ENCODE assay signal across 8 mouse cellular contexts in the genomic region with DNA sequence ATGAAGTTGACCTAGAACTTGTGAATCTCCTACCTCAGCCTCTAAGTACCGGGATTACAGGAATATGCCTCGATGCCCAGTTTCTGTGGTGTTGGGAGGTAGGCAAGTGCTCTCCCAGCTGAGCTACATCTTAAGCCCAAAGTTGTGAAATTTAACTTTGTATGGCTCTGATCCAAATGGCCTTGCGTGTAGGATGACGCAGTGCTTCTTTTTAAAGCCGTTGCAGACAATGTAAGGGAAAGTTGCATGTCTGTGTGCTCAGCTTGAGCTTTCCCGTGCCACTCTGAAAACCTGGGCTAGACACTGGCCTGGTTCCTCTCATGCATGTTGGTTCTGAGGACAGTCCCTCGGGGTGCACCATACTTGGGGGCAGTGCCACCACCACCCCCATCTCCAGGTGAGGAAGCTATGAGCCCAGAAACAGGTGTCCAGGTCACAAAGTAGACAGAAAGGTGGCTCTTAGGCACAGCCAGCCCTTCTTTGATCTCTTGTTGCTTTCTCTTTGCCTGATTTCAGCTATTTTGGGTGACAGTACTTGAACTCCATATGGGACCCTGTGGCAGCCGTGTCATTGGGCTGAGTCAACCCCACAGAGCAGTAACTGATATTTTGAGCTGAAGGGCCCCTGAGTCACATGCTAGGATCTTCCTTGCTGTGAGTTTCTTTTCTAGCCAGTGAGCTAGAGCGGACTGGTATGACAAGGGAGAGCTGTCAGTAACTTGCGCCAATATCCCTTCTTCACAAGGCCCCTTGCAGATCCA. TPM values are rescaled to one million over a fixed set of nuclear protein-coding genes. Genes with fewer than 3 reads are reported as not detected.
DNase-seq lines count a peak whose midpoint lies in the region; ATAC-seq lines count a peak whose summit lies in the region.

No protein-coding gene starts in this region.

- WGBS in forebrain, embryonic 12.5 days = 87% methylated on average over 10 of the region's 10 CpGs
- WGBS in forebrain, embryonic 10.5 days = 83% methylated on average over 10 of the region's 10 CpGs
- WGBS in intestine, embryonic 16.5 days = 71% methylated on average over 10 of the region's 10 CpGs
- 79% methylated on average over 10 of the region's 10 CpGs for WGBS in neural tube, embryonic 13.5 days

- no peaks in the 10 kb centered on the region for H3K9me3 ChIP-seq in forebrain, embryonic 12.5 days
- H3K9me3 ChIP-seq in forebrain, embryonic 10.5 days = no peaks in the 10 kb centered on the region
- H3K9me3 ChIP-seq in intestine, embryonic 16.5 days (ENCODE audit: control insufficient read depth, low read length) = no peaks in the 10 kb centered on the region
- no peaks in the 10 kb centered on the region for H3K9me3 ChIP-seq in neural tube, embryonic 13.5 days

- peak overlapping the region; percentile 60 for H3K27ac ChIP-seq in forebrain, embryonic 12.5 days
- no peak overlapping the region for H3K27ac ChIP-seq in forebrain, embryonic 10.5 days
- peak overlapping the region; percentile 81 for H3K27ac ChIP-seq in intestine, embryonic 16.5 days (ENCODE audit: low read length)
- peak overlapping the region; percentile 85 for H3K27ac ChIP-seq in neural tube, embryonic 13.5 days (replicated peaks)

- H3K9ac ChIP-seq in forebrain, embryonic 12.5 days = 0 out of 2 replicates have a peak overlapping the region, but pooled peaks have one; percentile 30
- H3K9ac ChIP-seq in intestine, embryonic 16.5 days (ENCODE audit: low read depth, low read length) = peak overlapping the region; percentile 48
- peak overlapping the region; percentile 35; the same call in 1 of the 2 replicates for H3K9ac ChIP-seq in neural tube, embryonic 13.5 days

- DNase-seq in forebrain, embryonic 10.5 days (ENCODE audit: extremely low spot score, low spot score) = no peak
- peak; percentile 11 for DNase-seq in thymus, postnatal 25 days
- DNase-seq in thymus, postnatal 4 days = no peak
- DNase-seq in cerebellum, adult 9-10 months = no peak
- DNase-seq in thymus, adult 18-20 months = no peak

- ATAC-seq in forebrain, embryonic 12.5 days (ENCODE audit: low FRiP score) = no peak
- 0 out of 2 replicates have a peak, but pooled peaks have one; percentile 5 for ATAC-seq in intestine, embryonic 16.5 days
- ATAC-seq in neural tube, embryonic 13.5 days (ENCODE audit: low read depth) = no peak

- H3K27me3 ChIP-seq in forebrain, embryonic 12.5 days = no peaks in the 10 kb centered on the region
- H3K27me3 ChIP-seq in forebrain, embryonic 10.5 days (ENCODE audit: poor library complexity, severe bottlenecking) = no peaks in the 10 kb centered on the region
- H3K27me3 ChIP-seq in intestine, embryonic 16.5 days (replicated peaks; ENCODE audit: control insufficient read depth, insufficient read depth, low read length) = no peaks in the 10 kb centered on the region
- no peaks in the 10 kb centered on the region for H3K27me3 ChIP-seq in neural tube, embryonic 13.5 days

- H3K4me1 ChIP-seq in forebrain, embryonic 12.5 days = peaks cover 49% of the 10 kb centered on the region
- peaks cover 65% of the 10 kb centered on the region for H3K4me1 ChIP-seq in forebrain, embryonic 10.5 days
- H3K4me1 ChIP-seq in intestine, embryonic 16.5 days (ENCODE audit: control insufficient read depth, insufficient read depth, low read length) = peaks cover 51% of the 10 kb centered on the region
- H3K4me1 ChIP-seq in neural tube, embryonic 13.5 days (replicated peaks) = peaks cover 75% of the 10 kb centered on the region

- H3K36me3 ChIP-seq in forebrain, embryonic 12.5 days (replicated peaks) = no peaks in the 10 kb centered on the region
- no peaks in the 10 kb centered on the region for H3K36me3 ChIP-seq in forebrain, embryonic 10.5 days (replicated peaks)
- no peaks in the 10 kb centered on the region for H3K36me3 ChIP-seq in intestine, embryonic 16.5 days (ENCODE audit: control insufficient read depth, insufficient read depth, low read length)
- no peaks in the 10 kb centered on the region for H3K36me3 ChIP-seq in neural tube, embryonic 13.5 days

- no peak overlapping the region for H3K4me2 ChIP-seq in forebrain, embryonic 12.5 days
- peak overlapping the region; percentile 32; the same call in 1 of the 2 replicates for H3K4me2 ChIP-seq in intestine, embryonic 16.5 days (ENCODE audit: low read depth, low read length)
- peak overlapping the region; percentile 35 for H3K4me2 ChIP-seq in neural tube, embryonic 13.5 days

- H3K4me3 ChIP-seq in forebrain, embryonic 12.5 days (replicated peaks) = no peak overlapping the region
- no peak overlapping the region for H3K4me3 ChIP-seq in forebrain, embryonic 10.5 days
- H3K4me3 ChIP-seq in intestine, embryonic 16.5 days (ENCODE audit: low read length) = no peak overlapping the region
- no peak overlapping the region for H3K4me3 ChIP-seq in neural tube, embryonic 13.5 days

RNA-seq across cellular contexts. Expression of a gene that starts 6.0 kb away (rescaled TPM):
- 42.8 and 48.5 TPM in 2 replicates for polyA plus RNA-seq in forebrain, embryonic 12.5 days (2016; fragmentation: Nextera tagmentation; extraction: Ambion mirVana)
- 43.7 and 45.5 TPM in 2 replicates for polyA plus RNA-seq in forebrain, embryonic 10.5 days (2016; fragmentation: Nextera tagmentation; extraction: Ambion mirVana)
- polyA plus RNA-seq in intestine, embryonic 16.5 days (2015; fragmentation: Nextera tagmentation; extraction: Ambion mirVana) = 26.1 and 28.5 TPM in 2 replicates
- polyA plus RNA-seq in neural tube, embryonic 13.5 days (2015; fragmentation: Nextera tagmentation; extraction: Ambion mirVana) = 33.9 and 37.7 TPM in 2 replicates

RNA-seq across cellular contexts. Expression of a gene that starts 13.4 kb away (rescaled TPM):
- polyA plus RNA-seq in forebrain, embryonic 12.5 days (2016; fragmentation: Nextera tagmentation; extraction: Ambion mirVana) = 41.9 and 46.6 TPM in 2 replicates
- 53.7 and 55.1 TPM in 2 replicates for polyA plus RNA-seq in forebrain, embryonic 10.5 days (2016; fragmentation: Nextera tagmentation; extraction: Ambion mirVana)
- 54.8 and 57.5 TPM in 2 replicates for polyA plus RNA-seq in intestine, embryonic 16.5 days (2015; fragmentation: Nextera tagmentation; extraction: Ambion mirVana)
- 47.7 and 54.3 TPM in 2 replicates for polyA plus RNA-seq in neural tube, embryonic 13.5 days (2015; fragmentation: Nextera tagmentation; extraction: Ambion mirVana)

RNA-seq across cellular contexts. Expression of a gene that starts 37.8 kb away (rescaled TPM):
- 13.1 and 15.9 TPM in 2 replicates for polyA plus RNA-seq in forebrain, embryonic 12.5 days (2016; fragmentation: Nextera tagmentation; extraction: Ambion mirVana)
- 19.1 and 20.7 TPM in 2 replicates for polyA plus RNA-seq in forebrain, embryonic 10.5 days (2016; fragmentation: Nextera tagmentation; extraction: Ambion mirVana)
- polyA plus RNA-seq in intestine, embryonic 16.5 days (2015; fragmentation: Nextera tagmentation; extraction: Ambion mirVana) = 34.7 and 35.4 TPM in 2 replicates
- 15.3 and 19.8 TPM in 2 replicates for polyA plus RNA-seq in neural tube, embryonic 13.5 days (2015; fragmentation: Nextera tagmentation; extraction: Ambion mirVana)

RNA-seq across cellular contexts. Expression of a gene that starts 51.4 kb away (rescaled TPM):
- 26.8 and 32.2 TPM in 2 replicates for polyA plus RNA-seq in forebrain, embryonic 12.5 days (2016; fragmentation: Nextera tagmentation; extraction: Ambion mirVana)
- 31.1 and 34.4 TPM in 2 replicates for polyA plus RNA-seq in forebrain, embryonic 10.5 days (2016; fragmentation: Nextera tagmentation; extraction: Ambion mirVana)
- polyA plus RNA-seq in intestine, embryonic 16.5 days (2015; fragmentation: Nextera tagmentation; extraction: Ambion mirVana) = 7.2 and 11.1 TPM in 2 replicates
- 30.1 and 30.2 TPM in 2 replicates for polyA plus RNA-seq in neural tube, embryonic 13.5 days (2015; fragmentation: Nextera tagmentation; extraction: Ambion mirVana)

RNA-seq across cellular contexts. Expression of a gene that starts 53.5 kb away (rescaled TPM):
- 0.96 and 1.5 TPM in 2 replicates for polyA plus RNA-seq in forebrain, embryonic 12.5 days (2016; fragmentation: Nextera tagmentation; extraction: Ambion mirVana)
- polyA plus RNA-seq in forebrain, embryonic 10.5 days (2016; fragmentation: Nextera tagmentation; extraction: Ambion mirVana) = 1.5 and 1.6 TPM in 2 replicates
- polyA plus RNA-seq in intestine, embryonic 16.5 days (2015; fragmentation: Nextera tagmentation; extraction: Ambion mirVana) = 13.2 and 13.9 TPM in 2 replicates
- polyA plus RNA-seq in neural tube, embryonic 13.5 days (2015; fragmentation: Nextera tagmentation; extraction: Ambion mirVana) = 0.89 and 2.0 TPM in 2 replicates
